Mouse (Mus musculus) embryo, embryonic 10.5 days (tissue): Measurements from ENCODE around the gene Src.
"Not testable (repeated sequence)": the region's sequence is repeated elsewhere in the genome, so short reads cannot be mapped to it uniquely, and the experiment has no call there.

ENCODE experiments used
- DNase-seq: peaks from one replicate; pipeline ENCODE4 v3.0.0-alpha.2; 2015; ENCODE audit warnings: low spot score

Gene Src

DNA sequence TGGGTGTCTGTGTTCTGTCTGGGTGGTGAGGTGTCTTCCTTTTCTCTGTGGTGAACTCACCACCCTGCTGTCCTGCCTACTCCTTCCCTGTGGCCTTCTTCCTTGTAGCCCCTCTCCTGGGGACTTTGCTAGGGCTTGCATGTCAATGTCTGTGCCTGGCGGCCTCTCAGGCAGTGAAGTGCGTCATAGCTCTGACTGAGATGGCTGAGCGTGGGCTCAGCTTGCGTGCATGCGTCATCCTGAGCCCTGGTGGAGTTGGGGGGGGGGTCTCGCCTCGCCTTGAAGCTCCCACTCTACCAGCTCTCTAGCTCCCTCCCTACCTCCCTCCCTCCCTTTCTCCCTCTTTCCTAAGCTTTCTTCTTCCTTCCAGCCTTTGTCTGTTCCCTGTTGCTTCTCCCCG lies 60.4 kb downstream of the Src start:
- no peak for DNase-seq

DNA sequence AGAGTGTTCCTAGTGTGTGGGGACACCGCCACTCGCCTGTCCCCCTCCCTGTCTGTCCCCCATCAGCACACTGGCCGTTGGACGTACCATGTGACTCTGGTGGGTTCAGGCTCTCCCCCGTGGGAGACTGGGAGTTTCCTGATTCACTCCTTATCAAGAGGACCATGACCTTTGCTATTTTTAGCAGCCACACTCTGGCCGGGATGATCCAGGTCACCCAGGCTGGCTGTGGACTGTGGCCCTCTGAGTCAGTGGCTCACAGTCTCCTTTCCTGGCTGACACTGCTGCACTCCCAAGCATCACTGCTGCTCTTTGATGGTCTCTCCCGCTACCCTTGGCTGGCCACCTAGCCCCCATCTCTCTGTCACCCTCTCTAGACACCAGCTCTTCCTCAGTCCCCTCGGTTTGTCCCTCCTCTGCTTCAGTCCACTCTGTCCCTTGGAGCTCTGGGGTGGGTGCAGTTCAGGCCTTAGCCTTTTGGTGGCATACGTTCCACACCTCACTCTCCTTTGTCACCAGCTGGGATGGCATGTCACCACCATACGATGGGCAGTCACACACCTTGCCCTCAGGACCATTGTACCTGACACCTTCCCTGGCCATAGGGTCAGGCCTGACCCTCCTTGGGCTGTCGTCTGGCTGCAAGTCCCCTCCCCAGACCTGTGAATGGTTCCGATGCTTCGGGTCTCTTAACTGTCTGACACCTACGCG lies 61.8 kb downstream of the Src start:
- DNase-seq: peak; percentile 68

DNA sequence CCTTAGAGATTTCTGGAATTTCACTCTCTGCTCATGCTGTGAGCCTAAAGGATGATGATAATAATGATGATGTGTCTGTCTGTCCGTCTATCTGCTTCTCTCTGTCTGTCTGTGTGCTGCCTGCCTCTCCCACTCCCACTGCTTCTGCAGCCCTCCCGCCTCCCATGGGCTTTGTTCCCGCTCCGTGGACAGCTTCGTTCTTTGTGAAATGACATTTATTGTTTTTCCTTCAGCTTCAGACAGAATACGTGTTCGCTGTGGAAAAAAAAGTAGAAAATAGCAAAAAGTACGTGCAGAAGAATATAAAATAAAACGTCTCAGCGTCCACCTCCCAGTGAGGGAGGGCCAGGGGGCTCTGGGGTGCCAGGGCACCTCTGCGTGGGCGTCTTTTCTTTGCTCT lies 64.5 kb downstream of the Src start:
- no peak for DNase-seq

DNA sequence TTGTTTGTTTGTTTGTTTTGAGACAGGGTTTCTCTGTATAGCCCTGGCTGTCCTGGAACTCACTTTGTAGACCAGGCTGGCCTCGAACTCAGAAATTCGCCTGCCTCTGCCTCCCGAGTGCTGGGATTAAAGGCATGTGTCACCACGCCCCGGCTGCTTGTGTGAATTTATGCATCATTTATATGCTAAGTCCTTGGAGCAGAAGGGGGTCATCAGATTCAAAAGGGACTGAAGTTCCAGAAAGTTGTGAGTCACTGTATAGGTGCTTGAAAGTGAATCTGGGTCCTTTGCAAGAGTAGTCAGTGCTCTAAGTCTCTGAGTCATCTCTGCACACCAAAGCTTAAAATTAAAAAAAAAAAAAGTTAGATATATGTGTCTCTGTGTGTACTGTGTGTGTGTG lies 68.3 kb downstream of the Src start:
- DNase-seq: not testable (repeated sequence)

DNA sequence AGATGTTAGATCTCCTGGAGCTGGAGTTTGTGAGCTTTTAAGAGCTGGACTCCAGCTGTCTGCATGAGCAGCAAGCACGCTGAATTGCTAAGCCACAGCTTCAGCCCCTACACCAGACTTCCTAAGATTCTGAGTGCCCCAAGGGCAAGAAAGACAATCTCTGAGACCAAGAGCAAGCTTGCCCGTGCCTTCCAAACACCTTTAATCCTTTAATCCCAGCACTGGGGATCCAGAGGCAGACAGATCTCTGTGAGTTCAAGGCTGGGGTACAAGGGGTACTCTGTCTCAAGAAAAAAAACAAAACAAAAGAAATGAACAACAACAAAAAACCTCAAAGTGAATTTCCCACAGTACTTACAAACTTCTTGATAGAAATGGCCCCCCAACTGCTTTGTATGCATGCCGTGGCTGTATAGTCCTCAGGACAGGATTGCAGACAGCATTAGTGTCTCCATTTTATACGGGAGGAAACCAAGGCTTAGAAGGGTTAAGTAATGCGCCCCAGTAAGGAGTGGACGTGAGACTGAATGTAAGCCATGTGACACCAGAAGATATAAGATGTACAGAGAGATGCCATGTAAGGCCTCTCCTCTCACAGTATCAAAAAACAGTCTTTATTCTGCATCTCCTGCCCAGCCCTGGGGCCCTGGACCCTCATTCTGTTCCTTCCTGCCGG lies 68.9 kb downstream of the Src start:
- DNase-seq: no peak

DNA sequence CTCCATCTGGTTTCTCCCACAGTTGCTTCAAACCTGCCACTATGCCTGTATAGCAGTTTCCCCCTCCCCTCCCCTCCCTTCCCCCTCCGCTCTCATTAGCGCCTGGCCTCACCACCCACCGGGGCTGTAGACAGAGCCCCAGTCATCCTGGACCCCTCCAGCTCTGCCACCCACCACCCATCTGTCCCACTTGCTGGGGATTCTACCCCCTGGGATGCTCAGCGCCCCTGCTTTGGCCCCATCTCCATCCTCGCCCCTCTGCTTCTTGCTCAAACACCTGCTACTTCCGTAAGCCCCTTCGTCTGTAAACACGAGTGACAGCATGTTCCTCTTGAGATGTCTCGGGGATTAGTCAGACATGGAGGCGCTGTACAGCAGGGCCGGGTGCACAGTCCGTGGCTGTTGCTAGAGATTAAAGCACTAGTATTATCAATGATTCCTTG lies 69.5 kb downstream of the Src start:
- DNase-seq: peak; percentile 52

DNA sequence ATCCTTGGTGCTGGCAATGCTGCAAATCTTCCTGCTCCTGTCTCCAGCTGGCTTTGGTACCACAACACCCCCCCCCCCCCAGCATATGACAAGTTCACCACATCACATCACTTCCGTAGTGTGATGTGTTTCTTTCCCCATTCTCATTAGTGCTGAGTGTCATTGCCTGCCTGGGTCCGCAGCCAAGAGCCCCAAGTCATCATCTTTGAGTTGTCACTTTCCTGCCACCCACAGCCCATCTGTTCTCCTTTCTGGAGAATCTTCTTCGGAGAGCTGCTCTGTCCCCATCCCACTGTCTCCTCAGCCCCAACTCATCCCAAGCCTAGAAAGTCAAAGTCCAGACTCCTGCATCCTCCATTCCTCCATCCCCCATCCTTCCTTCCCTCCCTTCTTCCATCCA lies 75.0 kb downstream of the Src start:
- no peak for DNase-seq

DNA sequence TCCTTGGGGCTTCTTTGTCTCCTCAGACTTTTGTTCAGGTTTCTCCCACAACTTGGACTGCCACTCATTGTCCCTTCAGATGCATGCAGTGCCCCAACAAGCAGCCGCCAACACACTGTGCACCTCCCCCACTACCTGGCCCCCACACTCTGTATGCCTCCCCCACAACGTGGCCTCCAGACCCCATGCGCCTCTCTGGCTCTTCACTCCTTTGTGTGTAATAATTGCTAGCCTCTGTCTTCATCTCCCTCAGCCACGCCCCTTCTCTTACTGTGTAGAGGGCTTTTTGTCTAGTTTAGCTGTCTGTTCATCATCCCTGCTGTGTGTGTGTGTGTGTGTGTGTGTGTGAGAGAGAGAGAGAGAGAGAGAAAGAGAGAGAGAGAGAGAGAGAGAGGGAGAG lies 80.3 kb downstream of the Src start:
- DNase-seq: peak; percentile 71

DNA sequence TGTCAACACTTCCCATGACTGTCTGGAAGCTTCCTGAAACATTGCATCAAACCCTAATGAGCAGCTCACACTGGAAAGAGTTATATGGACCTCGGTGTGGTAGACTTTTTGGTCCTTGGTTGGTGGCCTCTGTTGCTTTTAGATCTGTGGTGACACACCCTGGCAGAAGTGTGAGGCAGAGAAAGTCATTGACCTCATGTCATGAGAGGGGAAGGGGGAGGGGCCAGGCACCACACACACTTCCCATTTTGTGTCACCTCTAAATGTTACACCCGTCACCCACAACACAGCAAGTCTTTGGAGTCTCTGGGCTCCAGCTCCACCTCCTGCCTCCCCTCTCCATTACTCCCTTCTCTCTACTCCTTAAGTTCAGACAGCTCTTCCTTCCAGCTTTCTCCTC lies 82.1 kb downstream of the Src start:
- no peak for DNase-seq

DNA sequence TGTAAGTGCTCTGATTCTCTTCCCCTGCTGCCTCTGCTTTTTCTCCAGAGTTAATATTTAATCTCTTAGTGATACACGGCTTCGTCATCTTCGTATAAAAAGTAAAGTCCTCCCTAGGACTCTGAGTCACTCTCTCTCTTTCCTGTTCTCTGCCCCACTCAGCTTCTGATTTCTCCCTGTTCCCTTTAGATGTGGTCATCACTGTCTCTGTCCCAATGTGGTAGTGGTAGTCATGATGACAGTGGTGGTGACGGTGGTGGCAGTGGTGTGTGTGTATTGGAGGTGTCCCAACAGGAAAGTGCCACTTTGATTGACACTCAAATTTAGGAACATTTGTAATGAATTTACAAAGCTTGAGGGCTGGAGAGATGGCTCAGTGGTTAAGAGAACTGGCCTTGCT lies 83.1 kb downstream of the Src start:
- no peak for DNase-seq

DNA sequence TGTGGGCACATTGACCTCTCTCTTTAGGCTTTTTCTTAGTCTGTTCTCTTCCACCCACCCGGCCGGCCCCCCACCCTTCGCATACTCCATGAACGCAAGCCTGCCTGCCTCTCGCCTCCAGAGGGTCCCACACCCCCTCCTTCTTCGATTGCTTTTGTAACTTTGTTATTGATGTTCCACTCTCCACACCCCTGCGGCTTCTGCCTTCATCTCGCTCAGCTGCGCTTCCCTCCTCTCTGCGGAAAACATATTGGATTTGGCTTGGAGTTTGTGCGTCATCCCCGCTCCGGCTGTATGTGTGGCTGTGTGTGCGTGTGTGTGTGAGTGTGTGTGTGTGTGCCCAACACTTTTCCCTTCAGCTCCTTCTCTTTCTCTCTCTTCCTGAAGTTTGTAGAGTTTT lies 88.5 kb downstream of the Src start:
- peak; percentile 49 for DNase-seq

DNA sequence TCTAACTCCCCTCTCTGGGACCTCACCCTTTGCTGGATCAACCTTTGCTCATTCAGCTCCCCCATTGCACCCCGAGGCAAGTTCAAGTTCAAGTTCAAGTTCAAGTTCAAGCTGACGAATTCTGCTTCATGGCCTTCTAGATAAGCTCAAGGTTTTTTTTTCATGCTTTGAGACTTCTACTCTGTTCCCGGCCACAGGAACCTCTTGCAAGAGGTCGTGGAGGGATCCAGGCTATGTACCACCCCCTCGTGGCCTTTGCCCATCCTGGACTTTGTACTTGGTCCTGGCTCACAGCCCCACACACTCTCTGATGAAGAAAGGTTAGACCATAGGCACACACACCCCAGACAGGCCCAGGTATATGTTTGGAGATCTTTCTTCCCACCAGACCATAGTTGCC lies 90.9 kb downstream of the Src start:
- DNase-seq: no peak

DNA sequence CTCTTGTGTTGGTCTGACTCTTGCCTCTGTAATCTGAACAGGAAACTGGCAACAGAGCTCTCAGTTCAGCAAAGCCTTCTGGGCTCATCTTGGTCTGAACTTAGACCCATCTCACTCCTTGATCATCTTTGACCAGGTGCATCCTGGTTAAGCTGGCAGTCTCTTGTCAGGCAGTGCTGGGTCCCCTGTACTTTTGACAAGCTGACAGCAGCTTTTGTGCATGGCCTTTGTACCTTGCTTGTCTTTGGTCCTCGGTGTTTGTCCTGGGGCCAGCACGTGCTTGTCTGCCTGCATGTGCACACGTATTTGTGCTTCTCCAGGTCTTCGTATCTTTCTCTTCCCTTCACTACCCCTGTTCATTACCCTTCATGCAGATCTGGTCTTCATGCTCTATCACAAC lies 91.8 kb downstream of the Src start:
- DNase-seq: no peak

DNA sequence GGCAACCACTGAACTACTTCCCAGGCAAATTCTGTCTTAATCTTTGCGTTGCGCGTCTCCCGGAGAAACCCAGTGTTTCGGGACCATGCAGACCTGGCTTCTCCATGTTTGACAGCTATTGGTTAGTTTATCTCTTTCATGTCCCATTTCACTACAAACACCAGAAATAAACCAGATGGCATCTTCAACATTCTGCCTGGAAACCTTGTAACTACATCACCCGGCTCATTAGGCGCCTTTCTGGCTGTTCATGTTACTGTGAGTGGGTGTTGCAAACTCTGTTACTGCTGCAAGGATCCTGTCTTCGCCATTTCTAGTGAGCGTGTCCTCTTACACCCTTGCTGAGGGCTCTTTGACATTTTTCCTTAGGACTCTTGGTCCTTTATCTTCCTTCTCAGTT lies 94.6 kb downstream of the Src start:
- no peak for DNase-seq

DNA sequence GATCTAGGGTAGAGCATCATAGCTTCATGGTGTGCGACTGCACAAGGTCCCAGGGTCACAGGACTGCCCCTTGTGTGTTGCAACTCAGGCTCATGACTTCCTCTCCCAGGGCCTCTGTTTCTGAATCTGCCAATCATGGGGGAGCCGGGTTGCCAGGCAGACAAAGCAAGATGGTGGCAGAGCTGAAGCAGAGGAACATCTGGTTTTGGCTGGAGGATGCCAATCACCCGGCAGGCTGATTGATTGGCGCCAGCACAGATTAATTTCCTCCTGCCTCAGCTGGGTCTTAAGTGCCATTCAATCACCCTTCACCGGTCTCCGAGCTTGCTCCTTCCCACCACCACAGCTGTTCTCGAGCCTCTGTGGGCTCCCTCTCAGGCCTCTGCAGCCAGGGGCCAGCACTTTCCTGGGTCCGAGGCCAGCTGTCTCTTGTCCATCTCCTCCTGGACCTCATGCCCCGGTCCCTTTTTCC lies 95.5 kb downstream of the Src start:
- peak; percentile 60 for DNase-seq

DNA sequence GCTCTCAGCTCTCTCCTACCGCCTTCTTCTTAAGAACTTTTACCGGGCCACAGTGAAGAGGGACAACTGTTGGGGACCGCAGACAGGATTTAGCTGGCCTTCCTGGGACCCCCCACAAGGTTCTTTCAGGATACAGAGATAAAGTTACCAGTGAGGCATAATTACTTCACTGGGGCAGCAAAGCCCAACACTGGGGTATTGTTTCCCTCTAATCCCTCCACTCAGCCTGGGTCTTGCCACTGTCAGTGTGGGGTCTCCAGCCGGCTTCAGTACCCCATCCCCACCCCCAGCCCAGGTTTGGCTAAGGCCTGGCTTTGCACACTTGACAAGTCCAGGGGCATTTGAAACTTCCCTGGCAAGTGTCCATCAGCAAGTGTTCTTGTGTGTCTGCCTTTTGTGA lies 96.1 kb downstream of the Src start:
- DNase-seq: peak; percentile 53

DNA sequence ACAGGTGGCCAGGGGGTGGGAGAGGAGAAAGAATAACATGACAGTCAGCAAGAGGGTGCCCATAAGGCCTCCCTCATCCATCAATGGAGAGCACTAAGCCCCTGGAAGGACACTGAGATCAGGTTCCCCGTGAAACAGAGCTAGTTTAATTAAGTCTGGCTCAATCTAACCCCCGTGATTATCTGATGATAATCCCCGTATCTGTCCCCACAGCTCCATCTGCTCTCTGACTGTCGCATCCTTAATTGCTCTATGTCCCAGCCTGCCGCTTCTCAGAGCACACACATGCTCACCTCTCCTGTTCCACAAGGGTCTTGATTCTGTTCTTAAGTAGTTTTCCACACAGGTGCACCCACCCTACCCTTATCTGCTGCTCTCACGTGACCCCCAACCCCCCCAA lies 99.3 kb downstream of the Src start:
- no peak for DNase-seq

DNA sequence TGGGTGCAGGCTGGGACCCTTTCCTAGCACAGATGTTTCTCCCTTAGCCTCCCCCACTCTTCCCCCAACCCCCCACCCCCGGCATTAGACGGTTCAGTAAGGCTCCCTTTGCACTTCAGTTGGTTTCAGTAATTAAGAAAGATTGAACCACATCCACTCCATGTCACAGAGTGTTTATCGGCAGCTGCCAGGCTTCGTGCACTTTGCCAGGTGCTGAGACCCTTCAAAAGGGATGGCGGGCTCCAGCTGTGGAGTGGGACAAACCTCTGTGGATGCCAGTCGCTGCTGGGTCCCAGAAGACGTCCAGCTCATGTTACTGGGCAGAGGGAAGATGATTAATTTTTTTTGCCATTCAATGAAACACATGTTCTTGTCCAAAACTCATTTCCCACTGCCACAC lies 100.2 kb downstream of the Src start:
- no peak for DNase-seq

DNA sequence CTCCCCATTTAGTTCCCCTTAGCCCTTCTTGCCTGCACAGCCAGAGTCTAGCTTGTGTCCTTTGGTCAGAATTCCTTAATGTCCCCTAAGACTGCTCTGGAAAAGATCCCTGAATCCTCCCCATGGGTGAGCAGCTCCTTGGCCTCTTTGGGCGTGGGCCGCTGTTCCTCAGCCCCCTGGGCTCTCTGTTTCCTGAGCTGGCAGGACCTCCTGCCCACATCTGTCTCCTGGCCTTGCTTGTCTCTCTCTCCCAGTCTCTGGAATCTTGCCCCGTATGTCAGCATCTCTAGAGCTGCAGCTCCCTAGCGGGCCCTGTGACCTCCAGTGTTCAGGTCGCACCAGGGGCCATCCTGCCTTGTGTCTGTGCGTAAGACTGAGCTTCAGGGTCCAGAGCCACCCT lies 101.2 kb downstream of the Src start:
- DNase-seq: no peak

DNA sequence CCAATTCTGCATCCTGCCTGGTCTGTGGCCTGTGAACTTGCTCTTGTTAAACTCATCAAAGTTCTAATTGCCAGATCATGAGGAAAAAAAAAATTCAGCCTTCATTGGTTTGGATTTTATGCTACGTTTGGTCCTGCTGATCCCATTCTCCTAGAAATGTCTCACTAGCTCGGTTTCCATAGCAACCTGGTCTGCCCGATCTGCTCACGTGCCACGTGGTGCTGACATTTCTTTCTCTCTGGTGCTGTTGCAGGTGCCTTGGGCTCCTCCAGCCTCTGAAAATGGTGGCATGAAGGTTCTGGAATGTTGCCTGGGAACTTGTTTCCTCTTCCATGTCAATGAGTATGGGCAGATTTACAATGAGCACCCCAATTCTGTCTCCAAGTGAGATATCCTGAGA lies 102.3 kb downstream of the Src start:
- peak; percentile 68 for DNase-seq
